Mouse (Mus musculus): ENCODE data around the gene Fam117a.

Gene Fam117a

GRCm38 (mm10) chr11:95333209-95333608 is 3.6 kb upstream of the Fam117a start:
- DNase-seq (ENCODE audit: low spot score in 2 of 2) = no peak

- DNase-seq (ENCODE audit: low spot score in 2 of 2) = no peak
Observed at GRCm38 (mm10) chr11:95333805-95334204, 3.0 kb upstream of the Fam117a start.

DNA sequence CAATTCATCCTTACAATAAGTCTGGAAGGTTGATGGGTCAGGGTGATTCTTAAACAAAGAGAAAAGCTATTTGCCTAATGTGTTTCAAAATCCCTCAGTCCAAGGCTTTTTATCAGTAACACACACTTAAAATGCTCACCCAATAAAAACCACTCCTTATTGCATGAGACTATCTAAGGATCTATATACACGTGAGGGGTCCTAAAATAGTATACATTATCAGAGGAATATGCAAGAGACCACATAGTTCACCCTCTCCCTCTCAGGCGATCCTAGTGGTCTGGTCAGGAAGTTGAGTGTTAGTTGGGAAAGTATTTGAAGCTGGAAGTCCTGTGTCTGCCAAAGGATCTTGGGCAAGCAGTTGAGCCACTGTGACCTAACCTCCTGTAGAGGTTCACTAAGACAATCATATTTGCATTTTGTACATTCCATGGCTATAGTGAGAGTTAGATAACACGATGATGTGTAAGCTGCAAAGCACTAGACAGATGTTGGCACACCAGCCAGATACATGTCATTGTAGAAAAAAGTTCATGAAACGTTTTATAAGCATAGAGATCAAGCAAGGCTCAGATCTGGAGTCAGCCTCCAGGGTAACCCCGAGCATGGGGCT is 2.3 kb upstream of the Fam117a start:
- DNase-seq (ENCODE audit: low spot score in 2 of 2) = no peak

GRCm38 (mm10) chr11:95337129-95337813 is 453 bp downstream of the Fam117a start:
- no peak for DNase-seq (ENCODE audit: low spot score in 2 of 2)

DNA sequence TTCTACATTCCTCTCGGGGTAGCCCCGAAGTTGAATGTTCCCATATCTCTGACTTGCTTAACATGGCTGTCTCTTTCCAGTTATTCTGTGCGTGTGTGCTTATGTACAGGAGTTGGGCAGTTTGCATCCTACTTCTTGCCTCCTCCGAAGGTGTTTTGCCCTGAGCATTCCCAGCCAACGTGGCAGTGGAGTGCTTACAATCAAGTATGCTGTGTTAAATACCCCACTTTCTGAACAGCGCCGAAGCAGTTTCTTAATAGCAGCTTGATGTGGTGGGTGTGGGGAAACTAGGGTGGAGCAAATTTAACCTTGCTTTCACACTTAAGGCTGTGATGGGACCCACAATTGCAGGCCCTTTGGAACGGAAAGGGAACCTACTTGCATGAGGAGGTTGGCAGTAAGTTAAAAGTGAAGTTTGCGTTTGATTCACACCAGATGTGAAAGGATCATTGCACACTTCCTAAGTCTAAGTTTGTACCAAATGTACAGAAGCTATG is 1.1 kb downstream of the Fam117a start:
- DNase-seq (ENCODE audit: low spot score in 2 of 2) = no peak

GRCm38 (mm10) chr11:95339471-95340021 is 2.7 kb downstream of the Fam117a start:
- DNase-seq (ENCODE audit: low spot score in 2 of 2) = no peak

DNA sequence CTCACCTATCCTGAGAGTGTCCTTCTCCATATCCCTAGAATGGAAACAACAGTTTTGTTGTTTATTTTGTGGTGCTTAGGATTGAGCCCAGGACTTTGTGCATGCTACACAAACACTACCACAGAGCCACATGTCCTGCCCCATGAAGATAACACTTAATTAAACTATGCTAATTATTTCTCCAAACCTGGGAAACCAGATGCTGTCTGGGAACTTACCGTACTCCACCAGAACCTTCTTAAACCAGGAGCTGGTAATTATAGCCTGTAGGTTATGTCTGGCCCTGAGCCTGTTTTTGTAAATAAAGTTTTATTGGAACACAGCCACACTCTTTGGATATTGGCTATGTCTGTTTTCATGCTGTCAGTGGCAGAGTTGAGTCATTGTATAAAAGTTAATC is 3.4 kb downstream of the Fam117a start:
- no peak for DNase-seq (ENCODE audit: low spot score in 2 of 2)

- DNase-seq (ENCODE audit: low spot score in 2 of 2) = no peak
Observed at GRCm38 (mm10) chr11:95340664-95341063, 3.8 kb downstream of the Fam117a start.

- DNase-seq (ENCODE audit: low spot score in 2 of 2) = no peak
Observed at GRCm38 (mm10) chr11:95343180-95343579, 6.4 kb downstream of the Fam117a start.

GRCm38 (mm10) chr11:95344181-95344580 is 7.4 kb downstream of the Fam117a start:
- DNase-seq (ENCODE audit: low spot score in 2 of 2) = no peak

DNA sequence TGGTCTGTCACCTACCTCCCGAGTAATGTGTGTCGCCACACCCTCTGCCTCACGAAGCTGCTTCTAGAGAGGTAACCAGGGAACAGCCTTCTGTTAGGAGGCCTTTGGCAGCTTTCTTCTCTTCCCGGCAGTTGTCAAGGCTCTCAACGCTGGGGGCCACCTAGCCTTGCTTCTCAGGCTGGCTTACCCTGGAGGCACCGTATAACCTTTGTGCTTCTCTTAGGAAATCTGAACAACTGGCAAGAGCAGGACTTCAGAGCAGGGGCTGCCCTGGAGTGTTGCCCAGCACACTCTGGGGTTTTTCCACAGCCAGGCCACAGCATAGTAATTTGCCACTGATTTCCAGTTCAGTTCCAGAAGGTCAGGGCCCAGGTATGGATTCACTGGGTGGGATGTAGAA is 13.5 kb downstream of the Fam117a start:
- no peak for DNase-seq (ENCODE audit: low spot score in 2 of 2)

GRCm38 (mm10) chr11:95350960-95351359 is 14.1 kb downstream of the Fam117a start:
- DNase-seq (ENCODE audit: low spot score in 2 of 2) = no peak

- no peak for DNase-seq (ENCODE audit: low spot score in 2 of 2)
Observed at GRCm38 (mm10) chr11:95352686-95353085, 15.9 kb downstream of the Fam117a start.

DNA sequence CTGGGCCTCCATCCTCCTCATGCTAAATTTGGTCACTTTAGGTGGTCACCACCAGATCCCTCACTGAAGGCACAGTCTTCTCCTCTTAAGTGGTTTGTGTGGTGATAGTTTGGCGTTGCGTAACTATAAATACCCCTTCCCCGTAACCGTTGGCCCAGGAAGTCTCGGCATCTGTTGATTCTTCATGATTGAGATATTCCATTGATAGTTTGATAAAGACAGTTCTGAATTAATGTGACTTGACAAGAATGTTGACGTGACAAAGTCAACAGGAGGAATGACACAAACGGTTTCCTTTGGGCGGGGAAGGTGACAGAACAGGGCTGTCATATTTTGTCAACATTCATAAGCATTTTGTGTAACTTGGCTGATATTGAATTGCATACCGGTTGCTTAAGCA is 16.4 kb downstream of the Fam117a start:
- DNase-seq (ENCODE audit: low spot score in 2 of 2) = no peak

DNA sequence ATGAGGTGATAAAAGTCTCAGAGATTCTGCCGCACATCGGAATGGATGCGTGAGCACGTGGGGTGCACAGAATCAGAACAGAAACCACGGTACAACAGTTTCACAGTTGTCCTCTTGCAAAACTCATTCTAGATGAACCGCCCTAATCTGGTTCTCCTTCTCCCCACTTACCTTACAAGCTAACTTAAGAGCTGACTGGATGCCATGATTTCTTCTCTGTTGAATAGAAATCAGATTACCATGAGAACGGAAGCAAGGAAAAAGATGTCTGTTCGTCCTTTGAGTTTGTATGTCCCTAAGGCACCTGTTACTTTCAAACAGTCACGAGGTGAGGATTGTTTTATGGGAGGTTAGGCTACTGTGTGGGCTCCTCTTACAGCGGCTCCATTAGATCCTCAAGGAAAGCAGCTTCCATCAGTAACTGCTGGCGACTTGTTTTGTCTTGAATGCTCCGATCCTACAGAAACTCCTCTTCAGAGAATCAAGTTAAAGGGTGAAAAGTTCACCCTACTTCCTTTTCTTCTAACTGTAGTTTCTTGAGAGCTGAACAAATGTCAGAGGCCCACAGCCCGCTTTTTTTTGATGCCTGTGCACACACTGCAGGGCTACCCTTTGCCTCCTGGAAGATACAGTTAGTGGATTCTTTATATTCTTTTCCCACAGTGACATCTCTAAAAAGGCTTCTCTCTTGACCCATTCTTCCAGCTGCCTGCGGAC is 17.6 kb downstream of the Fam117a start:
- no peak for DNase-seq (ENCODE audit: low spot score in 2 of 2)

DNA sequence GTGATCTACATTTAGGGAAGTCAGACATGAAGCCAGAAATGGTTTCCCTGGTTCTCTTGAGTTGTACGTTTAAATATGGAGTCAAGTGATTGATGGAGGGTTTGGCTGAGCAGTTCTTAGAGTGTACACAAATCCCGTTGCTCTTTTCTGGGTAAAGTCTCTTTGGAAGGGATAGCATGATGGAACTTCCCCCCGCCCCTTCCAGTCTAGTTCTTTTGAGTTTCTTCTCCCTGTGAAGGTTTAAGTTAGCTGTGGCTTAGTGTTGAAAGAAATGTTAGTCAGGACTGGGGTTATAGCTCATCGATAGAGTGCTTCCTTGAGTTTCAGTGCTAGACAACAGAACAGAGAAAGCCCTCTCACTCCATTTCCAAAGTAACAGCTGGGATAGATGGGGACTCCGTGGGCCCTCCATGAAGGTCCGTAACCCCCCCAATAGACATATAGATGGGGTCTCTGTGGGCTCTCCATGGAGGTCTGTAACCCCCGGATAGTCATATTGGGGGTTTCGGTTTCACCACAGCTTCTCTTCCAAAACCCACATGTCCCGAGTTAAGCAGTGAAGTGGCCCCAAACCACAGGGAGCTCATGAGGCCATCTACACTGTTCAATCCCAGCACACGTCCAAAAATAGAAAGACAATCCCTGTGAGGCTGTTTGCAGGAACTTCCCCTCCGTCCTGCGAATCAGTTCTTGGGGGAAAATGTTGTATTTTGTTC is 18.3 kb downstream of the Fam117a start:
- DNase-seq (ENCODE audit: low spot score in 2 of 2) = no peak

DNA sequence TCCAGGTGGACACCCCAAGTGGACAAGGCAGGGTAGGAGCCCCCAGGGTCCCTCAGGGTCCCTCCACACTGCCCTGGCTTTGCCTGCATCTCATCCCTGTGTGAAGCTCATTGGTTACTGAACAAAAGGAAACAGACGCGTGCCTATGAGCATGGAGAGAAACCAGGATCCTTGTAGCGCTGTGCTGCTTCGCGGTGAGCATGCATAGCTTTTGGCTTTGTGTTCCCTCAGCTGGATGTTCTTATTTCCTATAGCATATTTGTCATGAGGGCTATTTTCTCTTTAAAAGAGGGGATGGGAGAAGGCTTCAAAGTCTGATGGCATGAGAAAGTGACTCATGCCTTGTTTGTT is 18.8 kb downstream of the Fam117a start:
- DNase-seq (ENCODE audit: low spot score in 2 of 2) = no peak

DNA sequence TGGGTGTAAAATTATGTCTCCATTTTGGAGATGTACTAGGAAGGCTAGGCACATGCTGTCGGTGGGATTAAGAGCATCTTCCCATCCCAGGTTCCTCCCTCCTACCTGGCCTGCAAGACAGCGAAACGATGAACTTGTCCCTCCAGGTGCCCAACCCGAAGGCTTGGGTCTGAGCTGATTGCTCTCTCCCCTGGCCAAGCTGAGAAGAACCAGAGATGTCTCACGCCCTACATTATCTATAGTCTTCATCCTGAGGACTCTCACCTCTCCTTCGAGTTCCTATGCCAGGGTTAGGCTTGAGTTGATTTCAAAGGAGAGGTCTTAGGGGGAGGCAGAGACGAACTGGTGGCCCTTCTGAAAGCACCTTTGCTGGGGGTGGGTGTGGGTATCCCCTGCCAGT is 19.2 kb downstream of the Fam117a start:
- no peak for DNase-seq (ENCODE audit: low spot score in 2 of 2)

GRCm38 (mm10) chr11:95356469-95357273 is 19.9 kb downstream of the Fam117a start:
- DNase-seq (ENCODE audit: low spot score in 2 of 2) = no peak

- DNase-seq (ENCODE audit: low spot score in 2 of 2) = no peak
Observed at GRCm38 (mm10) chr11:95358263-95358662, 21.4 kb downstream of the Fam117a start.

DNA sequence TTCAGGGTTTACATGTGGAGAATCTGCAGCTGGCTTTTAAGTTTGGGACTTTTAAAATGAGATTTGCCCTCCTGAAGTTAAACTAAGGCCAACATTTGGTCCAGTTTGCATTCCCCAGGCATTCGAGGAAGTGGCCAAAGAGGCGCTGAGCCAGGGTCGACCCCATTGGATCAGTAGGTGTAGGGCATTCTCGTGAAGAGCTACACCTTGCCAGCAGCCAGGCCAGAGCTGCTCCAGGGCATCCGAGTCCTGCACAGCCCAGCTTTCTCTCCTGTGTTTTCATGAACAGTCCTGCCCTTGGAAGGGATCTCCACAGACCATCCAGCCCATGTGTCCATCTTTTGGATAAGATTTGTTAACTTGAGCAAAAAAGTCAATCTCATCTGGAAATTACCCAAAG is 27.6 kb downstream of the Fam117a start:
- no peak for DNase-seq (ENCODE audit: low spot score in 2 of 2)

Data from frontal cortex, postnatal 25 days (tissue).